Mouse (Mus musculus) stomach, postnatal 0 days (tissue): ENCODE results near the gene Mad2l2. TPM values are rescaled to one million over a fixed set of nuclear protein-coding genes. Genes with fewer than 3 reads are reported as not detected.
"Not testable (repeated sequence)": the region's sequence is repeated elsewhere in the genome, so short reads cannot be mapped to it uniquely, and the experiment has no call there.

Source experiments
- ATAC-seq: fragments of 200-750 bp; cut with Nextera tagmentation; 2 replicates; pipeline ENCODE4 v1.8.0; 2017; ENCODE audit not compliant: low FRiP score, low TSS enrichment
- DNase-seq: peaks from one replicate; pipeline ENCODE4 v3.0.0-alpha.2; 2016; ENCODE audit warnings: low spot score
- H3K27ac ChIP-seq: fragments of 300-500 bp; sonication (generic); replicated peaks from 2 replicates; pipeline ENCODE4 v1.5.1; 2014; ENCODE audit warnings: mild to moderate bottlenecking, control low read depth
- H3K27me3 ChIP-seq: fragments of 300-500 bp; sonication (generic); 2 replicates; pipeline ENCODE4 v1.6.1; 2014; ENCODE audit warnings: low read length; ENCODE audit not compliant: control insufficient read depth, insufficient read depth
- H3K36me3 ChIP-seq: fragments of 300-500 bp; sonication (generic); 2 replicates; pipeline ENCODE4 v1.6.1; 2014; ENCODE audit warnings: low read length, mixed read lengths; ENCODE audit not compliant: control insufficient read depth, insufficient read depth
- H3K4me1 ChIP-seq: fragments of 300-500 bp; sonication (generic); replicated peaks from 2 replicates; pipeline ENCODE4 v1.6.1; 2014; ENCODE audit warnings: antibody characterized with exemption; ENCODE audit not compliant: control insufficient read depth, insufficient read depth
- H3K4me2 ChIP-seq: fragments of 300-500 bp; sonication (generic); replicated peaks from 2 replicates; pipeline ENCODE4 v1.6.1; 2014; ENCODE audit warnings: low read depth, mild to moderate bottlenecking, control low read depth, moderate library complexity
- H3K4me3 ChIP-seq: fragments of 300-500 bp; sonication (generic); 2 replicates; pipeline ENCODE4 v1.5.1; 2014; ENCODE audit warnings: low read depth, low read length, control low read depth
- H3K9ac ChIP-seq: fragments of 300-500 bp; sonication (generic); 2 replicates; pipeline ENCODE4 v1.6.1; 2014; ENCODE audit warnings: mild to moderate bottlenecking, low read length, control low read depth, mixed read lengths
- H3K9me3 ChIP-seq: fragments of 300-500 bp; sonication (generic); 2 replicates; pipeline ENCODE4 v1.6.1; 2016; ENCODE audit warnings: low read length; ENCODE audit not compliant: control insufficient read depth
- CTCF ChIP-seq: IDR thresholded peaks from 2 replicates; pipeline ENCODE4 v1.5.1; 2016; ENCODE audit warnings: antibody characterized with exemption, low read depth, mild to moderate bottlenecking, moderate library complexity
- EP300 ChIP-seq: optimal IDR thresholded peaks from 2 replicates; pipeline ENCODE3; 2016; ENCODE audit warnings: antibody characterized with exemption
- WGBS: fragments of 180-500 bp; shearing (Covaris S2); extraction: QIAGEN DNeasy Blood & Tissue Kit; methylation state at CpG from one replicate; pipeline ENCODE4 v1.1.7; 2014; 5-methylcytosine and 5-hydroxymethylcytosine counted together
- microRNA-seq: library from miRNA; unstranded; fragments of <30 nt; microRNA quantifications from one replicate; pipeline ENCODE4, GENCODE M21; 2016
- polyA plus RNA-seq: library from polyadenylated mRNA; unstranded; fragments of >200 nt; fragmentation: Nextera tagmentation; extraction: Ambion mirVana; gene quantifications from 2 replicates; pipeline ENCODE4 v1.2.1, GENCODE M21; 2015

Gene Mad2l2
- polyA plus RNA-seq, 1 experiment from 2014 or later: 25.0 TPM

- no peaks in the 10 kb centered on the region for H3K4me1 ChIP-seq
- no peak overlapping the region for H3K27ac ChIP-seq
- 64% methylated on average over 9 of the region's 9 CpGs for WGBS
Observed at GRCm38 (mm10) chr4:148184564-148184963, 54.4 kb downstream of the Mad2l2 start.

GRCm38 (mm10) chr4:148185819-148186218 lies 55.6 kb downstream of the Mad2l2 start:
- TF ChIP-seq CTCF (peak; percentile 16; the same call in 1 of the 2 replicates), EP300 (no peak)
- no peak overlapping the region for H3K4me3 ChIP-seq
- H3K4me1 ChIP-seq: no peaks in the 10 kb centered on the region
- ATAC-seq: no peak
- H3K4me2 ChIP-seq: no peak overlapping the region
- H3K27me3 ChIP-seq: no peaks in the 10 kb centered on the region
- H3K36me3 ChIP-seq: no peaks in the 10 kb centered on the region
- WGBS: 55% methylated on average over 4 of the region's 4 CpGs
- no peak overlapping the region for H3K27ac ChIP-seq
- no peak overlapping the region for H3K9ac ChIP-seq
- H3K9me3 ChIP-seq: no peaks in the 10 kb centered on the region
- no peak for DNase-seq

More at GRCm38 (mm10) chr4:148184564-148184963, 54.4 kb downstream of the Mad2l2 start:
- DNase-seq (no peak), ATAC-seq (no peak)
- no peaks in the 10 kb centered on the region for H3K36me3 ChIP-seq
- H3K27me3 ChIP-seq: no peaks in the 10 kb centered on the region
- no peak overlapping the region for H3K4me2 ChIP-seq
- TF ChIP-seq CTCF (no peak), EP300 (no peak)
- no peak overlapping the region for H3K9ac ChIP-seq
- no peak overlapping the region for H3K4me3 ChIP-seq
- H3K9me3 ChIP-seq: no peaks in the 10 kb centered on the region

DNA sequence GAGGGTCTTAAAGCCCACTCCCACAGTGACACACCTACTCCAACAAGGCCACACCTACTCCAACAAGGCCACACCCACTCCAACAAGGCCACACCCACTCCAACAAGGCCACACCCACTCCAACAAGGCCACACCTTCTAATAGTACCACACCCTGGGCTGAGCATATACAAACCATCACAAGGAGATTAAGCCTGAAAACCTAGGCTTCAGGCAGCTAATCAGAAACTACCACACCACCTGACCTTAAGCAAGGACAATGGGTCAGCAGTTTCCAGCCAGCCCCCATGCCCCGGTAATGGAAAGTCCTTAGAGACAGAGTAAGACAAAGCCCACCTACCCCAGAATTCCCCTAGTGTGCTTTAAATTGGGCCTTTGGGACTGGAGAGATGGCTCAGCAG lies 58.6 kb downstream of the Mad2l2 start:
- 93% methylated on average over 1 of the region's 1 CpGs for WGBS
- H3K36me3 ChIP-seq, DNase-seq: not testable (repeated sequence)

DNA sequence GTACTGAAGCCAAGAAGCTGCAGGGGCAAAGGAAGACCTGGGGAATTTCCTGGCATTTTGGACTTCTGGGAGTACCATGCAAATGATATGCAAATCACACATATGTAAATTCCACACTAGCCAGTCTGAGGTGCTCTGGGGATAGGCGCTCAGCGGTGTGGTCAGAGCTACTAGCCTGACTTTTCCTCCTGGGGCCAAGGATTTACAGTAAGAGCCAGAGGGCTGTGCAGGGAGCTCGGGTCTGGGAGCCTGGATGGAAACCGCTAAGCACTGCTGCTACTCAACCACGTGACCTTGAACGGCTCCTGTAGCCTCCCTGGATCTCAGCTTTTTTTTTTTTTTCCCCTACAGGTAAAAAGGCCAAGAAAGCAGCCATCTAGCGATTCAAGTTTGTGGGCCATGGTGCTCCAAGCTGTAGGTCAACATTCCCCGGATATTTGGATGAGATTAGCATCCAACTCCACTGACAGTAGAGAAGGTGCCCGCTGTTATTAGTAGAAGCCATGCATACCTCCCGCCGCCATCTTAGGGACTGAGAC lies 62.6 kb downstream of the Mad2l2 start:
- TF ChIP-seq EP300 (no peak), CTCF (no peak)
- Histone ChIP-seq H3K4me3 (no peak overlapping the region), H3K9ac (no peak overlapping the region), H3K4me1 (no peaks in the 10 kb centered on the region), H3K9me3 (no peaks in the 10 kb centered on the region), H3K27ac (no peak overlapping the region), H3K36me3 (no peaks in the 10 kb centered on the region), H3K4me2 (no peak overlapping the region), H3K27me3 (no peaks in the 10 kb centered on the region)
- DNase-seq (no peak), ATAC-seq (no peak)
- WGBS: 28% methylated on average over 11 of the region's 11 CpGs

More for the DNA sequence above, 58.6 kb downstream of the Mad2l2 start:
- H3K4me3 ChIP-seq, H3K9ac ChIP-seq, H3K27me3 ChIP-seq, H3K27ac ChIP-seq, H3K9me3 ChIP-seq, ATAC-seq, H3K4me2 ChIP-seq, H3K4me1 ChIP-seq: not testable (repeated sequence)

DNA sequence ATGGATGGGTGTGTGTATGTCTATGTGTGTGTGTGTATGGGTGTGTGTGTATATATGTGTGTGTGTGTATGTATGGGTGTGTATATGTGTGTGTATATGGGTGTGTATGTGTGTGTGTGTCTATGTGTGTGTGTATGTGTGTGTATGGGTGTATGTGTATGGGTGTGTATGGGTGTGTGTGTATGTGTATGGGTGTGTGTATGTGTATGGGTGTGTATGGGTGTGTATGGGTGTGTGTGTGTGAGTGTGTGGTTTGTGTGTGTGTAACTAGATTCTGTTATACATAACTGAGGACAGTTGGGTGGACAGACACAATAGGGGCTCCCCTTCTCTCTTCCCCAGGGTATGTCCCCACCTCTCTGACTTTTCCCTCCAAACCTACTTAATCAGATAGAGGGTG lies 64.2 kb downstream of the Mad2l2 start:
- no peaks in the 10 kb centered on the region for H3K9me3 ChIP-seq
- no peak overlapping the region for H3K27ac ChIP-seq
- no peak overlapping the region for H3K9ac ChIP-seq
- H3K4me1 ChIP-seq: no peaks in the 10 kb centered on the region
- H3K4me3 ChIP-seq: no peak overlapping the region
- no peak for DNase-seq
- no peaks in the 10 kb centered on the region for H3K36me3 ChIP-seq
- TF ChIP-seq EP300 (no peak), CTCF (no peak)
- no peak overlapping the region for H3K4me2 ChIP-seq
- no peak for ATAC-seq
- no peaks in the 10 kb centered on the region for H3K27me3 ChIP-seq

Small RNAs within 50 kb of the gene (microRNA-seq; reads per million reads assigned to microRNA genes)
- not detected for gene Mir7022

Other genes with a start within 250 kb of the Mad2l2 start
- 26.7 and 27.2 TPM in 2 replicates for gene Mfn2, start 225.7 kb upstream of the Mad2l2 start, polyA plus RNA-seq
- 20.1 and 21.7 TPM in 2 replicates for gene Plod1, start 193.6 kb upstream of the Mad2l2 start, polyA plus RNA-seq
- gene 2510039O18Rik, start 189.5 kb upstream of the Mad2l2 start, polyA plus RNA-seq: 13.3 and 15.5 TPM in 2 replicates
- not detected in 2 replicates for gene Nppb, start 144.6 kb upstream of the Mad2l2 start, polyA plus RNA-seq
- gene Nppa, start 129.7 kb upstream of the Mad2l2 start, polyA plus RNA-seq: 0.30 and 0.74 TPM in 2 replicates
- gene Clcn6, start 91.6 kb upstream of the Mad2l2 start, polyA plus RNA-seq: 1.8 and 2.1 TPM in 2 replicates
- gene Mthfr, start 91.3 kb upstream of the Mad2l2 start, polyA plus RNA-seq: 8.2 and 8.7 TPM in 2 replicates
- 23.2 and 26.9 TPM in 2 replicates for gene Agtrap, start 42.4 kb upstream of the Mad2l2 start, polyA plus RNA-seq
- gene Draxin, start 314 bp downstream of the Mad2l2 start, polyA plus RNA-seq: 0.01 TPM in 1 of 2 replicates, not detected in the other
- gene Fbxo6, start 21.8 kb downstream of the Mad2l2 start, polyA plus RNA-seq: 26.8 and 28.1 TPM in 2 replicates
- gene Fbxo44, start 30.1 kb downstream of the Mad2l2 start, polyA plus RNA-seq: 4.1 TPM in 2 replicates
- gene Fbxo2, start 30.2 kb downstream of the Mad2l2 start, polyA plus RNA-seq: 0.55 and 0.76 TPM in 2 replicates
- gene Disp3, start 157.6 kb downstream of the Mad2l2 start, polyA plus RNA-seq: 0.04 and 0.06 TPM in 2 replicates